Mouse (Mus musculus) olfactory bulb, adult 2 months (tissue): ENCODE measurements around the gene Amdhd2.

Source experiments
- CTCF ChIP-seq: fragments of 200-500 bp; IDR thresholded peaks from 2 replicates; pipeline ENCODE4 v1.5.1; 2012; ENCODE audit warnings: low read depth, mild to moderate bottlenecking, low read length, moderate library complexity; ENCODE audit not compliant: insufficient read depth
- POLR2A ChIP-seq: fragments of 200-500 bp; IDR thresholded peaks from 2 replicates; pipeline ENCODE4 v1.6.1; 2012; ENCODE audit warnings: mild to moderate bottlenecking, low read depth, low read length, moderate library complexity; ENCODE audit not compliant: insufficient read depth

- TF ChIP-seq CTCF = no peak
- no peak for TF ChIP-seq POLR2A
Measured at GRCm38 (mm10) chr17:24113031-24113430, 50.5 kb downstream of the Amdhd2 start.
